Mouse (Mus musculus) CH12.LX (cell line): ENCODE data around the gene Kcne3. TPM values are rescaled to one million over a fixed set of nuclear protein-coding genes. Genes with fewer than 3 reads are reported as not detected.

Source experiments
- DNase-seq: peaks from one replicate; pipeline ENCODE4 v3.0.0-alpha.2; 2013; ENCODE audit errors: extremely low read depth
- H3K27ac ChIP-seq: 2 replicates; pipeline ENCODE4 v1.5.1; 2012; ENCODE audit warnings: low read depth, mild to moderate bottlenecking, control low read depth, moderate library complexity; ENCODE audit not compliant: insufficient read depth
- H3K27me3 ChIP-seq: replicated peaks from 2 replicates; pipeline ENCODE3; 2012; ENCODE audit warnings: inconsistent platforms
- H3K36me3 ChIP-seq, 2 experiments: replicated peaks in 1 of 2; 2 replicates each; pipeline versions ENCODE3 to v1.6.1; 2012; ENCODE audit warnings: inconsistent platforms in 1 of 2, low read length in 1 of 2, mild to moderate bottlenecking in 1 of 2, mixed read lengths in 1 of 2, moderate library complexity in 1 of 2; ENCODE audit not compliant: control insufficient read depth in 1 of 2, insufficient read depth in 1 of 2
- H3K4me1 ChIP-seq, 2 experiments: 2 replicates each; pipeline ENCODE4 v1.6.1; 2012; ENCODE audit warnings: inconsistent platforms in 1 of 2, moderate library complexity in 1 of 2; ENCODE audit not compliant: insufficient read depth in 2 of 2, control insufficient read depth in 1 of 2
- H3K4me2 ChIP-seq: 2 replicates; pipeline ENCODE4 v1.6.1; 2012; ENCODE audit warnings: low read depth, mild to moderate bottlenecking, control low read depth; ENCODE audit not compliant: poor library complexity, insufficient read depth, severe bottlenecking
- H3K4me3 ChIP-seq, 3 experiments: fragments of 150-350 bp in 1 of 3; sonication (generic) in 1 of 3; replicated peaks in 1 of 3; 2 replicates each; pipeline versions ENCODE3 to v1.5.1; 2011 to 2012; ENCODE audit warnings: low read depth in 2 of 3, low read length in 2 of 3, mild to moderate bottlenecking in 2 of 3, moderate library complexity in 2 of 3, control low read depth in 1 of 3, improper control_type of control experiment in 1 of 3, inconsistent platforms in 1 of 3, mixed read lengths in 1 of 3; ENCODE audit not compliant: poor library complexity in 1 of 3
- H3K79me2 ChIP-seq: replicated peaks from 2 replicates; pipeline ENCODE4 v1.6.1; 2012; ENCODE audit warnings: mild to moderate bottlenecking, moderate library complexity; ENCODE audit not compliant: control insufficient read depth, poor library complexity, insufficient read depth, severe bottlenecking; ENCODE audit errors: extremely low read depth
- H3K9ac ChIP-seq: 2 replicates; pipeline ENCODE4 v1.6.1; 2012; ENCODE audit warnings: low read depth, mild to moderate bottlenecking, control low read depth, moderate library complexity; ENCODE audit not compliant: insufficient read depth
- H3K9me3 ChIP-seq: replicated peaks from 2 replicates; pipeline ENCODE3; 2012; ENCODE audit warnings: low read length, inconsistent platforms, mixed read lengths
- BHLHE40 ChIP-seq: IDR thresholded peaks from 2 replicates; pipeline ENCODE4 v1.6.1; 2011; ENCODE audit warnings: mild to moderate bottlenecking, low read depth, low read length, improper control_type of control experiment
- CHD1 ChIP-seq: IDR thresholded peaks from 2 replicates; pipeline ENCODE4 v1.6.1; 2012; ENCODE audit warnings: low read depth, low read length, improper control_type of control experiment, inconsistent platforms
- CHD2 ChIP-seq: IDR thresholded peaks from 2 replicates; pipeline ENCODE4 v1.6.1; 2011; ENCODE audit warnings: low read length, improper control_type of control experiment
- E2F4 ChIP-seq: IDR thresholded peaks from 2 replicates; pipeline ENCODE4 v1.6.1; 2011; ENCODE audit warnings: low read depth, low read length, improper control_type of control experiment; ENCODE audit not compliant: insufficient replicate concordance
- ETS1 ChIP-seq: conservative IDR thresholded peaks from 2 replicates; pipeline ENCODE4 v1.6.1; 2012; ENCODE audit warnings: low read depth, mild to moderate bottlenecking, inconsistent platforms, low read length, improper control_type of control experiment, moderate library complexity
- HCFC1 ChIP-seq: IDR thresholded peaks from 2 replicates; pipeline ENCODE4 v1.6.1; 2012; ENCODE audit warnings: low read depth, mild to moderate bottlenecking, inconsistent platforms, low read length, improper control_type of control experiment
- IRF4 ChIP-seq: IDR thresholded peaks from 2 replicates; pipeline ENCODE4 v1.6.1; 2014; ENCODE audit warnings: low read depth, mild to moderate bottlenecking, inconsistent platforms, low read length, improper control_type of control experiment
- JUN ChIP-seq: IDR thresholded peaks from 2 replicates; pipeline ENCODE4 v1.6.1; 2011; ENCODE audit warnings: low read depth, mild to moderate bottlenecking, low read length, improper control_type of control experiment, moderate library complexity; ENCODE audit not compliant: insufficient read depth
- MAX ChIP-seq: IDR thresholded peaks from 2 replicates; pipeline ENCODE4 v1.6.1; 2011; ENCODE audit warnings: low read length, improper control_type of control experiment
- MAZ ChIP-seq: IDR thresholded peaks from 2 replicates; pipeline ENCODE4 v1.6.1; 2012; ENCODE audit warnings: low read depth, mild to moderate bottlenecking, inconsistent platforms, low read length, improper control_type of control experiment, moderate library complexity
- MEF2A ChIP-seq: IDR thresholded peaks from 2 replicates; pipeline ENCODE4 v1.6.1; 2014; ENCODE audit warnings: low read depth, mild to moderate bottlenecking, inconsistent platforms, low read length, improper control_type of control experiment, borderline replicate concordance
- NRF1 ChIP-seq: IDR thresholded peaks from 2 replicates; pipeline ENCODE4 v1.6.1; 2014; ENCODE audit warnings: low read depth, mild to moderate bottlenecking, inconsistent platforms, low read length, improper control_type of control experiment, moderate library complexity
- PAX5 ChIP-seq: IDR thresholded peaks from 2 replicates; pipeline ENCODE4 v1.6.1; 2012; ENCODE audit warnings: low read length, inconsistent platforms, mixed read lengths
- POLR2A ChIP-seq: IDR thresholded peaks from 2 replicates; pipeline ENCODE4 v1.6.1; 2011; ENCODE audit warnings: low read depth, mild to moderate bottlenecking, improper control_type of control experiment, low read length
- POLR2AphosphoS2 ChIP-seq: IDR thresholded peaks from 2 replicates; pipeline ENCODE4 v1.6.1; 2011; ENCODE audit warnings: low read depth, low read length, improper control_type of control experiment
- RAD21 ChIP-seq: IDR thresholded peaks from 2 replicates; pipeline ENCODE4 v1.6.1; 2011; ENCODE audit warnings: low read depth, mild to moderate bottlenecking, low read length, improper control_type of control experiment, moderate library complexity
- RCOR1 ChIP-seq: conservative IDR thresholded peaks from 2 replicates; pipeline ENCODE4 v1.6.1; 2012; ENCODE audit warnings: low read depth, mild to moderate bottlenecking, inconsistent platforms, low read length, improper control_type of control experiment
- SIN3A ChIP-seq: IDR thresholded peaks from 2 replicates; pipeline ENCODE4 v1.6.1; 2012; ENCODE audit warnings: low read length, improper control_type of control experiment, inconsistent platforms
- TCF12 ChIP-seq: IDR thresholded peaks from 2 replicates; pipeline ENCODE4 v1.6.1; 2014; ENCODE audit warnings: low read depth, mild to moderate bottlenecking, inconsistent platforms, low read length, improper control_type of control experiment
- USF1 ChIP-seq: IDR thresholded peaks from 2 replicates; pipeline ENCODE4 v1.6.1; 2014; ENCODE audit warnings: low read depth, mild to moderate bottlenecking, inconsistent platforms, low read length, improper control_type of control experiment
- ZMIZ1 ChIP-seq: IDR thresholded peaks from 2 replicates; pipeline ENCODE4 v1.6.1; 2012; ENCODE audit warnings: low read depth, mild to moderate bottlenecking, inconsistent platforms, low read length, improper control_type of control experiment
- ZNF384 ChIP-seq: IDR thresholded peaks from 2 replicates; pipeline ENCODE4 v1.6.1; 2012; ENCODE audit warnings: low read depth, low read length, improper control_type of control experiment, inconsistent platforms
- dilution Hi-C: fragments of 300-500 bp; cut with MboI; formaldehyde crosslinking; loops from 2 replicates; pipeline ENCODE4 v1.14.3; 2020; ENCODE audit warnings: low sequenced_read_pairs; ENCODE audit not compliant: extremely low pct_unique_long_range_greater_than_20kb, extremely low pct_ligation_motif_present
- in situ Hi-C: fragments of 300-500 bp; cut with MboI; formaldehyde crosslinking; loops from 3 replicates; pipeline ENCODE4 v1.14.3; 2019; ENCODE audit warnings: low sequenced_read_pairs, low pct_ligation_motif_present, low pct_unique_long_range_greater_than_20kb, mixed read lengths
- polyA plus RNA-seq: library from polyadenylated mRNA; unstranded; fragments of >175 nt; gene quantifications from 2 replicates; pipeline ENCODE4 v1.2.1, GENCODE M21; 2012; ENCODE audit warnings: low read depth; ENCODE audit not compliant: insufficient read length
- total RNA-seq, 2 experiments: library from RNA; depleted of rRNA; stranded (reverse); fragments of 300-350 nt in 1 of 2; fragments of >200 nt in 1 of 2; gene quantifications; 2 replicates each; pipeline ENCODE4 v1.2.3; 2012 to 2014

The Kcne3 gene
- total and polyA plus RNA-seq, 3 experiments, result not detected

DNA sequence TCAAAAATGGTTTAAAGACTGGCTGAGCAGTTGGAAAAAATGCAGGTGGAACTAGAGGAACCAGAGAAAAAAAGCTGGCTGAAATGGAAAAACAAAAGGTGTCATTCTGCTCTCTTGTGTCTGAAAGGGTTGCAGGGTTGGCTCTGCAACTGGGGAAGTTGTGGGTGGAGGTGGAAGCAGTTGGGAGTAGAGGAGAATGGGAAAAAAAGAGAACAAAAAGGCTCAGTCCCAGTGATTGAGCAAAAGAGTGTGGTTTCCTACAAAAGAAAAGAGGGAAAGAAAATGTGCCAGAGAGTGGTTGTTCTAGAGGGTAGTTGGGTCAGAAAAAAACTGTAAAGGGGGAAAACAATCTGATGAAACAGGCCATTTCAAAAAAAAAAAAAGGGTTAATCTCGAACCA is 35.7 kb upstream of the Kcne3 start:
- TF ChIP-seq USF1 (no peak), ZNF384 (peak; percentile 52), TCF12 (no peak), BHLHE40 (no peak), MAX (no peak), NRF1 (no peak)
- in situ Hi-C loops, result no loop called here

GRCm38 (mm10) chr7:100148586-100148985 is 27.7 kb upstream of the Kcne3 start:
- DNase-seq, result no peak

More for the DNA sequence above, 35.7 kb upstream of the Kcne3 start:
- Histone ChIP-seq H3K9me3 (no peaks in the 10 kb centered on the region), H3K36me3 (no peaks in the 10 kb centered on the region), H3K4me3 (no peak overlapping the region), H3K9ac (no peak overlapping the region), H3K79me2 (no peaks in the 10 kb centered on the region), H3K27ac (no peak overlapping the region), H3K4me1 (peaks cover 0 to 10% of the 10 kb centered on the region in 2 experiments; a peak in 1 of 4 replicates), H3K4me2 (no peak overlapping the region), H3K27me3 (peaks cover 12% of the 10 kb centered on the region)
- dilution Hi-C loops, result no loop called here
- DNase-seq, result no peak

GRCm38 (mm10) chr7:100150086-100150485 is 26.2 kb upstream of the Kcne3 start:
- H3K36me3 ChIP-seq, result no peaks in the 10 kb centered on the region
- dilution Hi-C loops, result no loop called here
- no peak overlapping the region for H3K27ac ChIP-seq

More at GRCm38 (mm10) chr7:100148586-100148985, 27.7 kb upstream of the Kcne3 start:
- no peak overlapping the region for H3K9ac ChIP-seq
- no peaks in the 10 kb centered on the region for H3K36me3 ChIP-seq
- no peak overlapping the region for H3K27ac ChIP-seq
- TF ChIP-seq USF1 (no peak), NRF1 (no peak), POLR2A (no peak), E2F4 (no peak), RCOR1 (no peak), JUN (no peak), ZMIZ1 (no peak), MEF2A (no peak), PAX5 (no peak), ZNF384 (no peak), MAZ (no peak), BHLHE40 (no peak), MAX (no peak), IRF4 (no peak), CHD2 (no peak), TCF12 (no peak), POLR2AphosphoS2 (no peak), CHD1 (no peak)
- TF ChIP-seq, all 38 proteins: peak for 0
- Histone ChIP-seq H3K27me3 (peaks cover 15% of the 10 kb centered on the region), H3K4me3 (no peak overlapping the region), H3K79me2 (no peaks in the 10 kb centered on the region), H3K9me3 (no peaks in the 10 kb centered on the region), H3K4me1 (0 out of 4 replicates have a peak, but pooled peaks cover 0 to 3% of the 10 kb centered on the region in 2 experiments), H3K4me2 (no peak overlapping the region)
- in situ Hi-C loops, result no loop called here
- dilution Hi-C loops, result no loop called here

More at GRCm38 (mm10) chr7:100150086-100150485, 26.2 kb upstream of the Kcne3 start:
- Histone ChIP-seq H3K4me1 (peaks cover 0 to 6% of the 10 kb centered on the region in 2 experiments; a peak in 1 of 4 replicates), H3K9ac (no peak overlapping the region), H3K4me2 (peak overlapping the region; percentile 24; the same call in 1 of the 2 replicates), H3K9me3 (no peaks in the 10 kb centered on the region), H3K79me2 (no peaks in the 10 kb centered on the region), H3K27me3 (peaks cover 8% of the 10 kb centered on the region), H3K4me3 (no peak overlapping the region)
- DNase-seq, result no peak
- in situ Hi-C loops, result no loop called here
- TF ChIP-seq SIN3A (no peak), IRF4 (no peak), CHD2 (no peak), MAX (no peak), RAD21 (no peak), PAX5 (no peak), NRF1 (no peak), HCFC1 (no peak), ETS1 (no peak)
